Mouse (Mus musculus) thymus, adult 2 months (tissue): Measurements from ENCODE around the gene Map3k19.

Experiments
- CTCF ChIP-seq: fragments of 200-500 bp; IDR thresholded peaks from 2 replicates; pipeline ENCODE4 v1.5.1; 2012; ENCODE audit warnings: mild to moderate bottlenecking, control low read depth, low read length, moderate library complexity, borderline replicate concordance; ENCODE audit not compliant: control insufficient read depth, poor library complexity, insufficient read depth; ENCODE audit errors: extremely low read depth
- POLR2A ChIP-seq: fragments of 200-500 bp; IDR thresholded peaks from 2 replicates; pipeline ENCODE4 v1.6.1; 2012; ENCODE audit warnings: mild to moderate bottlenecking, low read length, control low read depth, moderate library complexity; ENCODE audit not compliant: control insufficient read depth, poor library complexity, insufficient read depth; ENCODE audit errors: extremely low read depth

GRCm38 (mm10) chr1:127834202-127834601 is 20.6 kb downstream of the Map3k19 start:
- TF ChIP-seq CTCF (no peak), POLR2A (no peak)
